Mouse (Mus musculus): Measurements from ENCODE around the gene Mylip. TPM values are rescaled to one million over a fixed set of nuclear protein-coding genes. Genes with fewer than 3 reads are reported as not detected.

The Mylip gene
- total and polyA plus RNA-seq, 3 experiments = 0.13 TPM; not detected in 2

DNA sequence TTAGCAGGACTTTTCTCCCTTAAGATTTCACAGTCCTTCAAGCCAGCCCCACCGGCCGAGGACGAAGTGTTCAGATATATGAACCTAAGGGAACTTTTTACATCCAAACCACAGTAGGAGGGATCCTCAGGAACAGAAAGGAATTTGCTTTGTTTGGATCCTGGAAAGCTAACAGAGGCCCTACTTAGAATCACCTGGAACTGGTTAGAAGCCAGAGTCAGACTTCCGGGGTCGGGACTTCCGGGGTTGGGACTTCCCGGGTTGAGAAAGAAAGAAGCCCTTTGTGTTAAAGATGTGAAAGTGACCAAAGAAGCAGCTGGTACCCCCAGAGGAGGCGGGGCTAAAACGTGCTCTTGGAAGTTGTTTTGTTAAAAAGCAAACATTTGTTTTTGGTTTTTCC lies 24.5 kb downstream of the Mylip start:
- dilution Hi-C loops (cut with MboI; ENCODE audit: extremely low pct_ligation_motif_present, extremely low pct_unique_long_range_greater_than_20kb, low sequenced_read_pairs) (no loop called here), in situ Hi-C loops (cut with MboI; ENCODE audit: low pct_ligation_motif_present, low pct_unique_long_range_greater_than_20kb, low sequenced_read_pairs) (no loop called here)
- H3K4me2 ChIP-seq (ENCODE audit: insufficient read depth, low read depth, poor library complexity, severe bottlenecking) = no peak overlapping the region
- no peak for DNase-seq (ENCODE audit: extremely low read depth)
- peaks cover under 1 to 17% of the 10 kb centered on the region in 2 experiments; a peak in 3 of 4 replicates for H3K4me1 ChIP-seq (ENCODE audit: control insufficient read depth in 1 of 2, insufficient read depth in 2 of 2)
- H3K9me3 ChIP-seq (replicated peaks; ENCODE audit: low read length) = no peaks in the 10 kb centered on the region
- no peak overlapping the region for H3K4me3 ChIP-seq (replicated peaks in 1 of 3; ENCODE audit: low read depth in 2 of 3, low read length in 2 of 3, poor library complexity in 1 of 3)
- TF ChIP-seq HCFC1 (IDR thresholded peaks at IDR 0.05; ENCODE audit: low read depth, low read length) (peak; percentile 62), ZMIZ1 (IDR thresholded peaks at IDR 0.05; ENCODE audit: low read depth, low read length) (no peak), SMC3 (IDR thresholded peaks at IDR 0.05; ENCODE audit: low read depth, low read length) (no peak), ELF1 (IDR thresholded peaks at IDR 0.05; ENCODE audit: low read depth, low read length) (peak; percentile 90), GABPA (IDR thresholded peaks at IDR 0.05; ENCODE audit: insufficient replicate concordance, low read depth, low read length) (no peak)
- H3K79me2 ChIP-seq (replicated peaks; ENCODE audit: control insufficient read depth, extremely low read depth, insufficient read depth, poor library complexity, severe bottlenecking) = no peaks in the 10 kb centered on the region
- H3K36me3 ChIP-seq (replicated peaks in 1 of 2; ENCODE audit: control insufficient read depth in 1 of 2, insufficient read depth in 1 of 2, low read length in 1 of 2) = no peaks in the 10 kb centered on the region
- H3K9ac ChIP-seq (ENCODE audit: insufficient read depth, low read depth) = no peak overlapping the region
- H3K27me3 ChIP-seq (replicated peaks) = peaks cover 3% of the 10 kb centered on the region
- H3K27ac ChIP-seq (ENCODE audit: insufficient read depth, low read depth) = no peak overlapping the region

DNA sequence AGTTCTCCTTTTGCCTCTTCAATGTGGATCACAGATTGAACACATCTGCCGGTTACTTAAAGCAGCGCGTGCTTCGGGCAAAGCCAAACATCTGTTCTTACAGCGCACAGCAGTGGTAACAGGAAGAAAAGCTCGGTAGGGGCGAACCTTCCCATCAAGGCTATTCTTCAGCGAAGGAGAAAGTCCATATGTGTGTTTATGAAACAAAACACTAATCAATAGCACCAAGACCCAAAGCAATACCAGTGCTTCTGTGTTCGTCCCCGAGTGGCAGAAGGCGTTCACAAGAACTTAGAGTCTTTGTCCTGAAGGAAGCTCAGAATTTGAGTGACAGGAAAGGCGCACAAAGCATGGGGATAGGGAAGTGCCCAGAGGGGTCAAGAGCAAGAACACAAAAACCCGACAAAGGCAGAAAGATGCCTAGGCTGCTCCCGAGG lies 27.1 kb downstream of the Mylip start:
- peaks cover 3% of the 10 kb centered on the region for H3K27me3 ChIP-seq (replicated peaks)
- no peaks in the 10 kb centered on the region for H3K36me3 ChIP-seq (replicated peaks in 1 of 2; ENCODE audit: control insufficient read depth in 1 of 2, insufficient read depth in 1 of 2, low read length in 1 of 2)
- no peak for DNase-seq (ENCODE audit: extremely low read depth)
- H3K9me3 ChIP-seq (replicated peaks; ENCODE audit: low read length) = no peaks in the 10 kb centered on the region
- dilution Hi-C loops (cut with MboI; ENCODE audit: extremely low pct_ligation_motif_present, extremely low pct_unique_long_range_greater_than_20kb, low sequenced_read_pairs) (no loop called here), in situ Hi-C loops (cut with MboI; ENCODE audit: low pct_ligation_motif_present, low pct_unique_long_range_greater_than_20kb, low sequenced_read_pairs) (no loop called here)
- H3K27ac ChIP-seq (ENCODE audit: insufficient read depth, low read depth) = no peak overlapping the region
- H3K9ac ChIP-seq (ENCODE audit: insufficient read depth, low read depth) = no peak overlapping the region
- no peak overlapping the region for H3K4me3 ChIP-seq (replicated peaks in 1 of 3; ENCODE audit: low read depth in 2 of 3, low read length in 2 of 3, poor library complexity in 1 of 3)
- H3K4me1 ChIP-seq (ENCODE audit: control insufficient read depth in 1 of 2, insufficient read depth in 2 of 2) = peaks cover 4 to 24% of the 10 kb centered on the region in 2 experiments
- no peaks in the 10 kb centered on the region for H3K79me2 ChIP-seq (replicated peaks; ENCODE audit: control insufficient read depth, extremely low read depth, insufficient read depth, poor library complexity, severe bottlenecking)
- H3K4me2 ChIP-seq (ENCODE audit: insufficient read depth, low read depth, poor library complexity, severe bottlenecking) = no peak overlapping the region
- TF ChIP-seq NELFE (IDR thresholded peaks at IDR 0.05; ENCODE audit: low read depth, low read length) (no peak), CHD1 (IDR thresholded peaks at IDR 0.05; ENCODE audit: low read depth, low read length) (no peak), POLR2AphosphoS2 (IDR thresholded peaks at IDR 0.05; ENCODE audit: low read depth, low read length) (no peak), EP300 (IDR thresholded peaks at IDR 0.05; ENCODE audit: low read length) (no peak), BHLHE40 (IDR thresholded peaks at IDR 0.05; ENCODE audit: low read depth, low read length) (no peak), MAX (IDR thresholded peaks at IDR 0.05; ENCODE audit: low read length) (no peak), NRF1 (IDR thresholded peaks at IDR 0.05; ENCODE audit: low read depth, low read length) (no peak), ZC3H11A (IDR thresholded peaks at IDR 0.05; ENCODE audit: low read depth, low read length) (no peak), MYC (IDR thresholded peaks at IDR 0.05; ENCODE audit: low read depth, low read length) (no peak), TBP (conservative IDR thresholded peaks at IDR 0.05; ENCODE audit: low read depth, low read length) (no peak), JUN (IDR thresholded peaks at IDR 0.05; ENCODE audit: insufficient read depth, low read depth, low read length) (no peak), USF2 (conservative IDR thresholded peaks at IDR 0.05; ENCODE audit: low read depth, low read length) (no peak), PAX5 (IDR thresholded peaks at IDR 0.05; ENCODE audit: low read length) (no peak), RCOR1 (conservative IDR thresholded peaks at IDR 0.05; ENCODE audit: low read depth, low read length) (no peak), HCFC1 (IDR thresholded peaks at IDR 0.05; ENCODE audit: low read depth, low read length) (no peak), TCF12 (IDR thresholded peaks at IDR 0.05; ENCODE audit: low read depth, low read length) (no peak), ZKSCAN1 (IDR thresholded peaks at IDR 0.05; ENCODE audit: borderline replicate concordance, low read depth, low read length) (no peak), CHD2 (IDR thresholded peaks at IDR 0.05; ENCODE audit: low read length) (no peak), ZMIZ1 (IDR thresholded peaks at IDR 0.05; ENCODE audit: low read depth, low read length) (no peak)

All from CH12.LX (cell line).